In genomic region chr14:47346715-47347114, GRCm38 (mm10) we compare ENCODE assay signal across 19 mouse cellular contexts. TPM values are rescaled to one million over a fixed set of nuclear protein-coding genes. Genes with fewer than 3 reads are reported as not detected.
DNase-seq lines count a peak whose midpoint lies in the region; ATAC-seq and TF ChIP-seq lines count a peak whose summit lies in the region.
"Had no signal": no experiment of that assay in that cellular context is flagged by ENCODE, and none has a peak within 500 bp of the region (broad histone marks: within the 10 kb centered on the region; RNA-seq: fewer than 3 reads in every experiment).

No protein-coding gene starts in this region.

- H3K4me1 ChIP-seq in intestine, postnatal 0 days (replicated peaks; ENCODE audit: control insufficient read depth, insufficient read depth, low read length): 0 out of 2 replicates have a peak, but pooled peaks cover 3% of the 10 kb centered on the region
- H3K4me1 ChIP-seq in liver, embryonic 15.5 days (replicated peaks): no peaks in the 10 kb centered on the region; the same call in 1 of the 2 replicates
- H3K4me1 ChIP-seq: embryonic facial prominence, embryonic 12.5 days; forebrain, embryonic 15.5 days; heart, embryonic 15.5 days had no signal

- 47% methylated on average over 1 of the region's 1 CpGs for WGBS in intestine, postnatal 0 days
- WGBS in liver, embryonic 15.5 days (ENCODE audit: insufficient replicate concordance): 62% methylated on average over 1 of the region's 1 CpGs

- DNase-seq in c-Kit-positive CD71-positive TER-119-negative erythroid progenitor cells, embryonic 14.5 days (ENCODE audit: low read depth): peak; percentile 37
- DNase-seq in natural killer cell, adult 2 months (ENCODE audit: low spot score in 2 of 2): no peak
- no peak for DNase-seq in thymus, postnatal 0 days (ENCODE audit: low spot score)
- DNase-seq in urinary bladder, postnatal 36 days (ENCODE audit: low spot score in 2 of 2): no peak
- DNase-seq in urinary bladder, postnatal 14 days (ENCODE audit: low spot score): no peak
- DNase-seq: adrenal gland, postnatal 14 days; cerebellum, adult 18-20 months; cerebellum, postnatal 10 days; gastrocnemius, postnatal 14 days; heart, adult 2 months; heart, postnatal 14 days had no signal

- no peak overlapping the region for H3K9ac ChIP-seq in intestine, postnatal 0 days (ENCODE audit: low read depth, low read length)
- no peak overlapping the region for H3K9ac ChIP-seq in liver, embryonic 15.5 days
- H3K9ac ChIP-seq: embryonic facial prominence, embryonic 12.5 days; forebrain, embryonic 15.5 days; heart, embryonic 15.5 days; hindbrain, embryonic 13.5 days had no signal

- ATAC-seq in intestine, postnatal 0 days: peak; percentile 94
- peak; percentile 28; the same call in 1 of the 2 replicates for ATAC-seq in liver, embryonic 15.5 days (ENCODE audit: insufficient read depth)
- ATAC-seq in megakaryocyte-erythroid progenitor cell, adult 5-6 weeks (replicated peaks; ENCODE audit: low FRiP score, low TSS enrichment, poor library complexity, severe bottlenecking): peak; percentile 84
- ATAC-seq: forebrain, embryonic 15.5 days had no signal

- H3K9me3 ChIP-seq in intestine, postnatal 0 days (ENCODE audit: control insufficient read depth): no peaks in the 10 kb centered on the region
- no peaks in the 10 kb centered on the region for H3K9me3 ChIP-seq in liver, embryonic 15.5 days (replicated peaks)
- H3K9me3 ChIP-seq: embryonic facial prominence, embryonic 12.5 days; forebrain, embryonic 15.5 days; heart, embryonic 15.5 days; hindbrain, embryonic 13.5 days had no signal

- no peaks in the 10 kb centered on the region for H3K36me3 ChIP-seq in intestine, postnatal 0 days (ENCODE audit: control insufficient read depth, insufficient read depth)
- H3K36me3 ChIP-seq in liver, embryonic 15.5 days (replicated peaks): no peaks in the 10 kb centered on the region
- H3K36me3 ChIP-seq: embryonic facial prominence, embryonic 12.5 days; forebrain, embryonic 15.5 days; heart, embryonic 15.5 days; hindbrain, embryonic 13.5 days had no signal

- peak overlapping the region; percentile 86 for H3K27ac ChIP-seq in intestine, postnatal 0 days (ENCODE audit: low read depth, low read length)
- no peak overlapping the region for H3K27ac ChIP-seq in liver, embryonic 15.5 days (replicated peaks)
- H3K27ac ChIP-seq: embryonic facial prominence, embryonic 12.5 days; forebrain, embryonic 15.5 days; heart, adult 2 months; heart, embryonic 15.5 days; hindbrain, embryonic 13.5 days had no signal

- no peak overlapping the region for H3K4me2 ChIP-seq in intestine, postnatal 0 days (replicated peaks; ENCODE audit: low read depth)
- H3K4me2 ChIP-seq in liver, embryonic 15.5 days: no peak overlapping the region
- H3K4me2 ChIP-seq: embryonic facial prominence, embryonic 12.5 days; forebrain, embryonic 15.5 days; heart, embryonic 11.5 days; heart, embryonic 15.5 days; hindbrain, embryonic 13.5 days had no signal

- TF ChIP-seq CTCF in intestine, postnatal 0 days (IDR thresholded peaks at IDR 0.05; ENCODE audit: low read depth): no peak

- H3K27me3 ChIP-seq in intestine, postnatal 0 days (replicated peaks; ENCODE audit: control insufficient read depth, insufficient read depth, low read length): no peaks in the 10 kb centered on the region
- H3K27me3 ChIP-seq in liver, embryonic 15.5 days: no peaks in the 10 kb centered on the region
- H3K27me3 ChIP-seq: embryonic facial prominence, embryonic 12.5 days; forebrain, embryonic 15.5 days; heart, embryonic 15.5 days; hindbrain, embryonic 13.5 days had no signal

- no peak overlapping the region for H3K4me3 ChIP-seq in intestine, postnatal 0 days (ENCODE audit: low read depth, low read length)
- H3K4me3 ChIP-seq in liver, embryonic 15.5 days (replicated peaks): no peak overlapping the region
- H3K4me3 ChIP-seq: embryonic facial prominence, embryonic 12.5 days; forebrain, embryonic 15.5 days; heart, adult 2 months; heart, embryonic 15.5 days; hindbrain, embryonic 13.5 days had no signal

RNA-seq across cellular contexts. Expression of gene Lgals3, which starts 20.8 kb away (rescaled TPM):
- polyA plus RNA-seq in intestine, postnatal 0 days (2015; fragmentation: Nextera tagmentation; extraction: Ambion mirVana): 207 and 273 TPM in 2 replicates
- polyA plus RNA-seq in liver, embryonic 15.5 days (2015; fragmentation: Nextera tagmentation; extraction: Ambion mirVana): 43.1 and 47.0 TPM in 2 replicates
- total RNA-seq in megakaryocyte-erythroid progenitor cell, adult 5-6 weeks (2014; fragmentation: Nextera tagmentation): 0.92 and 5.8 TPM in 2 replicates
- total RNA-seq in megakaryocyte-erythroid progenitor cell, adult 5-6 weeks (2017): not detected in 2 replicates
- polyA plus RNA-seq in thymus, postnatal 0 days (2015; fragmentation: Nextera tagmentation; extraction: Ambion mirVana): 75.2 and 79.9 TPM in 2 replicates

RNA-seq across cellular contexts. Expression of gene Mapk1ip1l, which starts 48.6 kb away (rescaled TPM):
- polyA plus RNA-seq in intestine, postnatal 0 days (2015; fragmentation: Nextera tagmentation; extraction: Ambion mirVana): 30.8 and 31.2 TPM in 2 replicates
- polyA plus RNA-seq in liver, embryonic 15.5 days (2015; fragmentation: Nextera tagmentation; extraction: Ambion mirVana): 27.0 and 28.0 TPM in 2 replicates
- total RNA-seq in megakaryocyte-erythroid progenitor cell, adult 5-6 weeks (2014; fragmentation: Nextera tagmentation): 82.4 and 115 TPM in 2 replicates
- 46.1 and 59.3 TPM in 2 replicates for total RNA-seq in megakaryocyte-erythroid progenitor cell, adult 5-6 weeks (2017)
- 38.8 and 40.4 TPM in 2 replicates for polyA plus RNA-seq in thymus, postnatal 0 days (2015; fragmentation: Nextera tagmentation; extraction: Ambion mirVana)

Comparison
In these comparisons a context has a peak if more than half of its experiments do, and no peak if none do; other contexts are left out.
1. ATAC-seq: peak in every context shown above with its lines; median percentile 94 in intestine, postnatal 0 days; 84 in megakaryocyte-erythroid progenitor cell, adult 5-6 weeks; 28 in liver, embryonic 15.5 days.